Mouse (Mus musculus): Measurements from ENCODE around the gene Clcnka.

Gene Clcnka

DNA sequence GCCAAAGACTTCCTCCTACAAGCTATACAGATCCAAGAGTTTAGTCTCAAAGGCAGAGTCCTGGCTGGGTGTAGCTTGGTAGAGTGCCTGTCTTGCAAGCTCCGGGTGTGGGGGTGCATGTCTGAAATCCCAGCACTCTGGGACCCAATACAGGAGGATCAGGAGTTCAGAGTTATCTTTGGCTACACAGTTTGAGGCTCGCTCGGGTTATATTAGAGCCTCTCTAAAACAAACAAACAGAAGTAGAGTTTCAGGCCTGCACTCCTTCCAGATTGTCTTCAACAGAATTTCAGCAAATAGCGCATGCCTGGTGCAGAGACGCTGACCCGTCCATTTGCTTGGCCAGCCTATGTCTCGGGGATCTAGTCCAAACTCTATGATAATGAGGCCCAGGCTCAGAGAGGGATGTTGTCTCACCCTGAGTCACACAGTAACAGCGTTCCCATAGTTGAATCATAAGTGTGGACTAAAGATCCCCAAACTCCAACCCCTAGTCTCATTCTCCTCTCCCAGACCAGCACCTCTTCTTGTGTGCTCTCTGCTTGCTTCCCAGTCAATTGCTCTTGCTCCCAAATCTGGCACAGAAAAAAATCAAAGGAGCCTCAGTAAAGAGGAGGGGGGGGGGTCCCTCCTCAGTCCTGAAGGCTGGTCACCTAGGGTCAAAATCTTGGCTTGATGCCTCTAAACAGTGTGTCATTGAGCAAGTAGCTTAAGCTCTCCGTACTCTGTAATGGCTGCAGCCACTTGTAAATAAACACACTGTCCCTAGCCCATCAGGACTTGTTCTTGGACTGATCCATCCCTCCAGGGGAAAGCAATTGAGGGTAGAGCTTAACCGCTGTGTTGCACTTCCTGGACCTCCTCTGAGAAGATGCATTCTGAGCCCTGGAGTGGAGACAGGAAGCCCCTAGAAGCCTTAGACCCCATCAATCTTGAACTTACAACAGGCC is 28.5 kb upstream of the Clcnka start:
- TF ChIP-seq GATA4 (IDR thresholded peaks at IDR 0.05; ENCODE audit: insufficient replicate concordance, low read length), result no peak

- no peak for TF ChIP-seq GATA4 (IDR thresholded peaks at IDR 0.05; ENCODE audit: insufficient replicate concordance, low read length)
These were observed 27.3 kb upstream of the Clcnka start for GRCm38 (mm10) chr4:141425484-141426479.

DNA sequence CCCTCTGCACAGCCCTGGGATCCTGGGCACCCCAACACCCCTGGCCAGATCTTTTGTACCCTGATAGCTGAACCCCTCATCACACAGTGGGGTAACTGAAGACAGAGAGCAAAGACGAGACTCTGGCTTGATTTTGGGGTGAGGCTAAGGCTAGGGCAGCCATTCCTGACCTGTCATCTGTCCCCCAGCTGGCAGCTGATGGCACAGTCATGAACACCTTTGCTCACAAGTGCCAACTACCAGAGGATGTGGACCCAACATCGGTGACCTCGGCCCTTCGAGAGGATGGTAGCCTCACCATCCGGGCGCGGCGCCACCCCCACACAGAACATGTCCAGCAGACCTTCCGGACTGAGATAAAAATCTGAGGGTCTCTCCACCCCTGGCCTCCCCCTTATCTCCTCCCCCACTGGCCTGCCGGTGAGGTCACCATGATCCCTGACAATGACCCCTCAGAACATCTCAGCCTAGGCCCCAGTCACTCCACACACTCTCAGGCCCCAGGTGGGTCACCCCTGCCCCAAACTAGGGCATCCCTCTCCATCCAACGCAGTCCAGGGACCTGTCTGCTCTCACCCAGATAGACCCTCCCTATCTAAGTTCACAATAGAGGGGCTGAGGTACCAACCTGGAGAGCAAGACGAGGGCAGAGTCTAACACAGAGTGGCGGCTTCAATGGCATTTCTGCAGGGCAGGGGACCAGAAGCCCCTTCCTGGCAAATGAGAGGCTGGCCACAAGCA is 25.3 kb upstream of the Clcnka start:
- no peak for TF ChIP-seq GATA4 (IDR thresholded peaks at IDR 0.05; ENCODE audit: insufficient replicate concordance, low read length)

DNA sequence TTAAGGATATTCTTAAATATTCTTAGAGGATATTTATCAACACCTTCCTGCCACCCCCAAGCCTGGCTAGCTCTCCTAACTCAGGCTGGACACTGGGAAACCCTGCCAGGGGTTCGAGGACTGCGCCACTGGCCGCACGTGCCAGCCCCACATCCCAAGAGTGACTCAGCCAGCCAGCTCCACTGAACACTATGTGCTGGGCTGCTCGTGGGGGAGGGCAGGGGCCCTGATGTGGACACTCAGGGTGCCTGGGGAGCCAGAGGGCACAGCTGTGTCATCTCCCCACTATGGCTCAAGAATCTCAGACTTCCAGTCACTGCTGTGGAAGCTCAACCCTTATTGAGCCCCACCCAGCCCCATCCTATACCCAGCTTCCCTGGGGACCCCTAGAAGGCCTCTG is 24.8 kb upstream of the Clcnka start:
- TF ChIP-seq GATA4 (IDR thresholded peaks at IDR 0.05; ENCODE audit: insufficient replicate concordance, low read length), result no peak

DNA sequence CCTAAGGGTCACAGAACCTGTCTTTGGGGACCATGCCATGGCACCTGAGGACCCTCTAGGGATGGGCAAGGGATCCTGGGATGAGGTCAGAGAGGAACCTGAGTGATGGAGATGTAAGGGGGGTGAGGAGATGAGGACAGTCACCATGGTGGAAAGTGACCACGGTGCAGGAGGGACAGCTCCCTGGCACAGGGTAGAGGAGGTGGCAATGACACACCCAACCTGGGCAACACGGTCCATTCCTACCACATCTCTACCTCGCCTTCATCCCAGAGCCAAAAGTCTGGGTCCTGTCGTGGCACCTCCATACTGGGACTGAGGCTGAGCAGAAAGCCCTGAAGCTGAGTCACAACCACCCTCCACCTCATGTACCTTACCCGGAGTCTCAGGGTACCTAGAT is 24.3 kb upstream of the Clcnka start:
- no peak for TF ChIP-seq GATA4 (IDR thresholded peaks at IDR 0.05; ENCODE audit: insufficient replicate concordance, low read length)

- TF ChIP-seq GATA4 (IDR thresholded peaks at IDR 0.05; ENCODE audit: insufficient replicate concordance, low read length), result no peak
These were observed 22.9 kb upstream of the Clcnka start for GRCm38 (mm10) chr4:141421423-141421822.

DNA sequence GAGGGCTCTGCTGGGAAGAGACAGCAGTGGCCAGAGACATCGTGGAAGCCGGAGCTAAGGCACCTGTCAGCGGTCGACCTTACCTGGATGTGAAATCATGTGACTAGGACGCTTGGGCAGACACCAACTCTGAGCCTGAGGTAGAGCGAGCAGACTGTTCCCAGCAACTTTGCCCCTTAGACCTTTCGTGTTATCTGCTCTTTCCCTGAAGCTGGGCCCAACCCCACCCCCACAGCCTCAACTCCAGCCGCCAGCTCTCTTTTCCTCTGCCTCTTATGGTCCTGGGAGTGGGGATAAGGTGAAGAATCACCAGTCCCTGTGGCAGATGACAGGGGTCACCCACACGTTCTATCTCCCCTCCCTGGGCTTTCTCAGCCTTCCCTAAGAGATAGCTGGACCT is 22.4 kb upstream of the Clcnka start:
- no peak for TF ChIP-seq GATA4 (IDR thresholded peaks at IDR 0.05; ENCODE audit: insufficient replicate concordance, low read length)

DNA sequence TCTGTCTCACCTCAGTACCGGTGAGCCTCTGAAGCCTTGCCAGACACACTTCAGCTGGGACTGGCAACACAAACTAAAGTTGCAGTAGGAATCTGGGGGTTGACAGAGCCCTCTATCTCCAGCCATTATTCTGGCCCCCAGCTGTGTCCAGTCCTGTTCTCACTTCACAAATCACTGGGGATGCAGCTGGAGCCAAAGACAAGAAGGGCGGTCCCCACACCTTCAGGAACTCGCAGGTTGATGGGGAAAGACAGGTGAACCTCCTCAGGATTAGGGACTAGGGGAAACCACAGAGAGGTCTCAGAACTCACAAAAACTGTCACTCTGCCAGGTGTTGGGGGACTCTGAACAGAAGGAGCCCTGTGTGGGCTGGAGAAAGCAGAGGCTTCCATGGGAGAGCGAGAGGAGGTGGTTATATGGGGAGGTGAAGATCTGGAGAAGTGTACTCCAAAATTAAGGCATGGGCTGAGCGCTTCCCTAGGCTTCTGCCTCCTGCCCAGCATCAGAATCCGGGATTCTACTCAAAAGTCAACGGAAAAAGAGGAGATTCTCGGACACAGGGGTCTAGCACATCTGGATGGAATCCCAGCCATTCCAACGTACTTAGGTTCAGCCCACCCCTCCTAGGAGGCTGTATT is 21.8 kb upstream of the Clcnka start, which contains the start of gene Hspb7:
Gene Hspb7 (plus strand): TSS at position 588 of the 638 bp plus-strand sequence.
- no peak for TF ChIP-seq GATA4 (IDR thresholded peaks at IDR 0.05; ENCODE audit: insufficient replicate concordance, low read length)

- no peak for TF ChIP-seq GATA4 (IDR thresholded peaks at IDR 0.05; ENCODE audit: insufficient replicate concordance, low read length)
These were observed 21.1 kb upstream of the Clcnka start for GRCm38 (mm10) chr4:141419398-141420191.

- TF ChIP-seq GATA4 (IDR thresholded peaks at IDR 0.05; ENCODE audit: insufficient replicate concordance, low read length), result no peak
These were observed 17.4 kb upstream of the Clcnka start, which contains the start of gene Clcnkb for GRCm38 (mm10) chr4:141415924-141416323. Gene Clcnkb, minus strand, starts transcription at chr4:141416014.

- TF ChIP-seq GATA4 (IDR thresholded peaks at IDR 0.05; ENCODE audit: insufficient replicate concordance, low read length), result no peak
These were observed 13.0 kb upstream of the Clcnka start for GRCm38 (mm10) chr4:141411430-141411992.

- TF ChIP-seq GATA4 (IDR thresholded peaks at IDR 0.05; ENCODE audit: insufficient replicate concordance, low read length), result no peak
These were observed 10.1 kb upstream of the Clcnka start for GRCm38 (mm10) chr4:141408577-141408976.
